Mouse (Mus musculus) gonadal fat pad, adult 2 months (tissue): ENCODE results near the gene Nup107. TPM values are rescaled to one million over a fixed set of nuclear protein-coding genes. Genes with fewer than 3 reads are reported as not detected.

Source experiments
- DNase-seq: peaks from one replicate; pipeline ENCODE4 v3.0.0-alpha.2; 2012; ENCODE audit warnings: low read depth
- polyA plus RNA-seq: library from polyadenylated mRNA; depleted of rRNA; stranded (reverse); fragments of >200 nt; gene quantifications from 2 replicates; pipeline ENCODE4 v1.2.3, GENCODE M21; 2012

Nup107 gene
- polyA plus RNA-seq, 1 experiment, result 7.7 TPM

DNA sequence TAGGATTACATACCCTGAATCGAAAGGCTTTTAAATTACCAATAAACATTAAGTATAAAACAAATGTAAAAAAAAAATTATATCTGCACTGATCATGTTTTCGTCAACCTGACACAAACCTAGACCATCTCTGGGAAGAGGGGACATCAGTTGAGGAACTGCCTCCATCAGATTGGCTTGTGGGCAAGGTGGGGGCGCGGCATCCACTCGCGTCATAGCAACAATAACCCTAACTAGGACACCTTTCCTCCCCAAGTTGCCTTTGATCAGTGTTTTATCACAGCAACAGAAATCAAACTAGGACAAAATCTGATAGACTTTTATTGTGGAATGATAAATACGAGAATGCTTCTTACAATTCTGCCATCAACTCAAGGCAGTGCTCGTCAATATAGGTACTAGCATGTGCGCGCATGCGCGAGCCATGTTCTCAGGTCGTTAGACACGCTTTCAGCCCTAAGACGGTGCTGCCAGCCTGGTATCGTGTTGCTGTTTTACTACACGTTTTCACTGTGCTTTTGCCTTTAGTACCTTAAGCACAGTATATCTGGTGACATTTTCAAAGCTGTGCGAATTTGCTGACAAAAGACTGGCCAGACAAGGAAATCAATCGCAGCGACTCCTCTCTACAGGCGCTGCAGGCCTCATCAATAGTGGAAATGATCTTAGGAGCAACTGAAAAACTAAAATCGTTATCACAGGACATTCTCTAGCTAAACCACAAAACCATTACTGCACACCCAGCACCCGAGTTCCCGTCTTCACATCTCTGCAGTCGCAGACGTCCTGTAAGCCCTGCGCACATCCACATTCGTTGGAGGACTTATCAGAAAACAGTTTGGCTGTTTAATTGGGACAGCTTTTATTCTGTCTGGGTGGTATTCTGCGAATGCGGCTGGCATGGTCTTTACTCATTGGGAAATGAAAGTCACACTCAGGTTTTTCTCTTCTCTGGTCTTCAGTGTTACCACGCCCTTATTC, 11.7 kb upstream of the Nup107 start:
- no peak for DNase-seq

DNA sequence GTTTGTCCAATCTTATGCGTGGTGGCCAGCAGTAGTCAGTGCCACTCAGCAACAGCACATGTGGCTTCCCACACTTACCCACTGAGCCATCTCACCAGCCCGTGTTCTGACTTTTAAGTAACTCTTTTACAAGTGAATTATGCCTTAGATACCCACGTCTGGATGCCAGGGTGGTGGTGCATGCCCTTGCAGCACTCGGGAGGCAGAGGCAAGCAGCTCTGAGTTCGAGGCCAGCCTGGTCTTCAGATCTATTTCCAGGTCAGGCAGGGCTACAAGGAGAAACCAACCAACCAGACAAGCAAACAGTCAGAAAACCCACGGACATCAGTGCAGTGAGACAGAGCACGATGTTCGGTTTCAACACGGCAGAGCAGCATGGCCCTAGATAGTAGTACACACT, 9.4 kb upstream of the Nup107 start:
- no peak for DNase-seq

DNA sequence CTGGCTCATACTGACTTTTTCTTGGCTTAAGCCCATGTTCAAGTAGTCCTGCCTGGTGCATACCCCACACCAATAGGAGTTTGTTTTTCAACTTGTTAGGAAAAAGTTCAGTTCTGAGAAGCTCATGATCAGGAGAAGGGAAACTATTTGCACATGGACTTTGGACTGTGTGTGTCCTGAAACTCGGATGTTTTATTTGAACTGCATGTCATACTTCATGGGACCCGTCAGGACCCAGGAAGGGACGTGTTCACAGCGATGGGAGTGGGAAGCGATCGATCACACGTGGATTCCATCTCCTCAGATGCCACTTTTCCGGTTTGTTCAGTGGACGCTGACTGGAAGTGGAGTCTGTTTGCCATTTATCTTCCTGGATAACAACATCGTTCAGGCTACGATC, 7.3 kb upstream of the Nup107 start:
- no peak for DNase-seq

DNA sequence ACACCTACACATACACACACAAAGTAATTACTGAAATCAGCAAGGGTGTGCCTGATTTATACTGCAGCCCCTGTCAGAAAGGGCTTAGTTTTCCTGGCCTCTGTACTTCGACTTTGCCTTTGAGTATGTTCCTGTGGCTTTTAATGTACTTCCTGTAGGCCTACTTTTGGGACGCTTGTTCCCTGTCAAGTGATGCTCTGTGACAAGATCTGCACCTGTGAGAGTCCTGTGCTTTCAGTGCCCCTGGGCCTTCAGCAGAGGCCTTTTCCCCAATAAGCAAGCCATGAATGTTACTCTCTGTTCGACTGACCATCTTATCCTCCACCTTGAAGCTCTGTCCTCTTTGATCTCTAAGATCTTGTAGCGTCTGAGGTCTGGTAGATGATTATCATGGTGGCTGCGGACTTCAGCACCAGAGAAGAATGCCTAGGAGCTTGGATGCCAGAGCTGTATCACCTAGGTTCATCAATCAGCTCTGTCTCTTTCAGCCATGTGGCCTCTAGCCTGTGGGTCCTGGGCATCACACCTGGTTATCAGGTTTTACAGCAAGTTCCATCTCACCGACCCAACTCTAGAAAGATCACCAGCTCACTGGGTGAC, 6.0 kb upstream of the Nup107 start:
- no peak for DNase-seq

DNA sequence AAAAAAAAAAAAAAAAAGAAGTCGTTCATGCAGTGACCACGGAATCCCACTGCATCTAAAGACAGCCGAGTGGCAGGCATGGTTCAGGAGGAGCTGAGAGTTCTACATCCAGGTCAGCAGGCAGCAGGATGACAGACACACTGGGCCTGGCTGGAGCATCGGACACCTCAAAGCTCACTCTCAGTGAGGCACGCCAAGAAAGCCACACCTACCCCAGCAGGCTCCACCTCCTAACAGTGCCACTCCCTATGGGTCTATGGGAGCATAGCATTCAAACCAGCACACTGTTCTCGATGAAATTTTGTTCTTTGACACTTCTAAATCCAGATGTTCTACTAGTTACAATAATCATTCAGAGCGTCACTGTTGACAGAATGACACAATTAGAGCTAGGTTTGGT, 5.2 kb upstream of the Nup107 start:
- no peak for DNase-seq

DNA sequence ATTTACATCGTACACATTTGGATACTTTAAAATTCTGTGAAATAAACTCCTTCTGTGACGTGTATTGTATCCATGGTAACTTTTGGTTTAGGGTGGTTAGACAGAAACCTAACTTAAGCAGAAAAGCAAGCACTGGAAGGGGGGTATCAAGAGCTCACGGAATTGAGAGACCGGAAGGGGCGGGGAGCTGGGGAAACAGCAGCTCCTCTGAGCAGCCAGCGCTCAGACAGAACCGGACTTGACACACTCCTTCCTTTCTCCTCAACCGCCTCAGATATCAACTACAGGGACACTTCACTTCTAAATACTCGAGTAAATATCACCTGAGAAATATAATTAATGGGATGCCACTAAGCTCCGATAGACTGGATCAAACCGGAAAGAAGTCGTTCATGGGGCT, 4.6 kb upstream of the Nup107 start:
- no peak for DNase-seq

DNA sequence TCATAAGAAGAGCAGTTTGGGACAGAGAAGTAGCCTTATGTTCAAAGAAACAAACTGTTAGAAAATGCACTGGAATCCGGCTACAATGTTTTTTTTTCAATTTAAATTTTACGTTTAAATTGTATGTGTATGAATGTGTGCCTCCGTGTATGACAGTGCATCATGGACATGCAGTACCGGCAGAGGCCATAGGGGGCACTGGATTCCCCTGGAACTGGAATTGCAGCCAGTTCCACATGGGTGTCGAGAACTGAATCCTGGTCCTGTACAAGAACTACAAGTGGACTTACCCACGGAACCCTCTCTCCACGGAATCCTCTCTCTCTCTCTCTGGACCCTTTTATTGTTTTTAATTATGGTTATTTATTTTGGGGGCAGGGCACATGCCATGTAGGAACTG, 3.7 kb upstream of the Nup107 start:
- no peak for DNase-seq

DNA sequence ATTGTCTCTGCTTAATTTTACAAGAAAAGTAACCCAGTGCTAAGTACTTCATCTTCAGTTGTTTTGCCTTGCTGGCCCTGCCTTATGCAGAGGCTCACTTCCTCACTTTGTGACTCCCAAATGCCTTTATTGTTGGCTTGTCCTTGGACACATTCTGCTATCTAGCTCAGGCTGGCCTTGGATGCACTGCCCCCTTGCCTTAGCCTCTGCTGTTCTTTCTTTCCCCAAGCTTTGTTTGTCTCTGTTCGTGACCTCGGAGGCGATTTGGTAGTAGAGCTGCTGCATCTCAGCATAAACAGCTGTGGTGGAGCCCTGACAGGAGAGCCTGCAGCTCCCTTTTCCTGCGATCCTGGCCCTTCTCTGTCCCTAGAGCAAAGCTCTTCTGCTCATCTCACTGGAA, 2.7 kb upstream of the Nup107 start:
- DNase-seq, result no peak

DNA sequence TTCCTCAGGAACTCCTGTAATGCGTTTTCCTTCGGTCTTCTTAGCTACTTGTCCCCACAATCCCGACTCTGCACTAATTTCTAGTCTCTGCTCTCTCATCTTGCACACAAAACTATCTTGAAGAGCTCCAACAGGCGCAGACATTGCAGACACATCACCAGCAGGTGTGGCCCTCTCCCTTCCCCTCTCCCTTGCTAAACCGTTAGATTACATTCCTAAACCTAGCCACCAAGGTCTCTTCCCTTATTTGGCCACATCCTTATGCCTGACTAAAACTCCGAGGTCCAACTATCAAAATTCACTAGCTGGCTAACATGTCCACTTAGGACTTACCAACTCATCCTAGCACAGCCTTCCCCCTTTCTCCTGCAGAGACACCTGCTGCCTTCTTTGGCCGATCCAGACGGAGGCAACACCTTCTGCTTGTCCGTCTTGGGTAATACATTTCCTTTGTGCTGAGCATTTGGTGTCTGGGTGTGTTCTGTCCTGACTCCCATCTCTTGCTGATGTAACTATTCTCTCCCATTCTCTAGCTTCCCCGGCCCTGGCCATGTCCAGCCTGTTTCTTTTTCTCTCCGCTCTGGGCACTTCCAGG, 1.0 kb upstream of the Nup107 start:
- DNase-seq, result no peak

DNA sequence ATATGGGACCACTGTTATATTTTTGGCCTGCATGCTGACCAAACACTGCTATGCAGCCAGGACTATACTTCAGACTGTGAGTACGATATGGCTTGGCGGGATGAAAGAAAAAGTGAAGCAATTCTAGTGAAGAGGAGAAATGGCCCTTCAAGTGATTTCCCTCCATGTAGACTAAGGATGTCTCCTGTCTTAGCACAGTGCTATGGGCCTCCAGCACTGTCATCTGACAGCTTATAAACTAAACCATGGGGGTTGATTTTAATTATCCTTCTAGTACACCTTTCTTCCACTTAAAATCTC, 1.4 kb downstream of the Nup107 start:
- DNase-seq, result no peak

DNA sequence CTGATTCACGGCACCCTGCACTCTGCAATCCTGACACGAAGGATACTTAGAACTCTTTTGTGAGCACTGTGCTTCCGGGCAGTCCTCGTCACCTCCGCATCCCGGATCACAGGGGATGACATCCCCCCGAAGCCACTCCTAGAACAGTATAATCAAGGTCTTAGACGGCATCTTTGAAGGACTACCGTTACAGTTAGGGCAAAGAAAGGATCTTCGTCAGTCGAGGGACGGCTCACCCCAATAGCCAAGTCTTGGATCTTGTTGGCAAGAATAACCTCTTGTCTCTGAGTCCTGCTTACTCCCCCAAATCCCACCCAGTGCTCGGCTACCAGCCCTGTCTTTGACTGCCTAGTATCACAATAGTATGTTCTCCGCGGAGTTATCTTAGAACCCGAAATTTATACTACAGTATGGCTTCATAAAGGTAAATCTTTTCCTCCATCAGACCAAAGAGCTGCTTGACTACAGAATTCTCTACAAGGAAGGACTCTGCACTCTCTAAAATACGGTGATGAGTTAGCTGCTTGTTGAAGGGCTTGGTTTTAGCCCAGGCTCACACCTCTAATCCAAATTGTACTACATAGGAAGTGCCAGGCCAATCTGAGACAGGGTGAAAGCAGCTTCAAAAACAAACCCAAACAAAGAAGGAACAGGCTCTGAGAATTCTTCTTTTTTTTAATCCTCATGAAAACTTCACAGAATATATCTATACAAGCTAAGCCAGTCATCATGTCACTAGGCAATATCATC, 1.9 kb downstream of the Nup107 start:
- DNase-seq, result no peak

DNA sequence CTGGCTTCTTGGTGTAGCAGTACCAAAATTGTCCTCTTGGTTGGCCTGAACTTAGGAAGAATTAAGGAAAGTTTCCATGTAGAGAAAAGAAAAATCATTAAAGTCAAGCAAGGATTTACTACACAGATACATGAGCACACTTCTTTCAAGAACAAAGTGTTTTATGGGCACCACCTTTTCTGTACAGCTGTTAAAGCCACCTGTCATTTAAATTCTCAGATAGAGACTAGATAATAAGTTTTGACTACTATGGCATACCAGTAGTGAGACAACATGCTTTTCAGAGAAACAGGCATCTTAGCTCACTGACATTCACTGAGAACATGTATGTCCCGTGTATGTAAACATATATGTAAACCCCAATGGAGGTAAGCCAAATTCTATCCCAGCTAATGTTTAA, 2.5 kb downstream of the Nup107 start:
- no peak for DNase-seq

DNA sequence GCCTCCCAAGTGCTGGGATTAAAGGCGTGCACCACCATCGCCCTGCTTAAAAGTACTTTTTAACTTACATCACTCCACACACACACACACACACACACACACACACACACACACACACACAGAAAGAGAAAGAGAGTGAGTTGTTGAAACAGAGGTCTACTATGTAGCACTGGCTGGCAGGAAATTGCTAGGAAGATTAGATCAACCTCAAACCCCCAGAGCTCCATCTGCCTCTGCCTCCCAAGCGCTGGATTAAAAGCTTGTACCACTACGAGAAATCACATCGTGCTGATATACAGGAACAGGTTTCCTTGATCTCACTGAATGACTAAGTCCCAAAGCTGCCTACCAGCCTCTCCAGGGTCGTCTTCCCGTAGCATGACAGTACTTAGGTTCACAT, 7.9 kb downstream of the Nup107 start:
- DNase-seq, result no peak

DNA sequence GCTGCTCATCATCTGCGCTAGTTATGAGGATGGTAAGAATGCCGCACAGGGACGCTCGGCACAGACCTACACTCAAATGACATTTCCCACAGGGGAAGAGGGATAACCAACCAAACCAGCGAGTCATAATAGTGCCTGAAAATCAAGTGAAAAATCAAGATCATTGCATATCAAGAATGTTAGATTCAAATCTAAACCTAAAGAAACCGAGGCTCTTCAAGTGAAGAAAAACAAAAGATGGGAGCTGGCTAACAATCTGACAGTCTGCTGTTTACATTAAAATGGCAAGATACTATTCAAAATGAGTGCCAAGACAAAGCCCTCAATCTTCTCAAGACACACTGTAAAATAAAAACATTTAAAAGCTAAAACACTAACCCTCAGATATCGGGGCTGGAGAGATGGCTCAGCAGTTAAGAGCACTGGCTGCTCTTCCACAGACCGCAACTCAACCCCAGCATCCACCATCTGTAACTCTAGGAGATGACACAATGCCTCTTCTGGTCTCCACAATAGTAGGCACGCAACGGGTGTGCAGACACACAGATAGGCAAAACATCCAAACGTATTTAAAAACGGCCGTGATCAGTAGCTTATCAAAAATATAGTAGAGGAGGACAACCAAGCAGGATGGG, 8.6 kb downstream of the Nup107 start:
- DNase-seq, result no peak

DNA sequence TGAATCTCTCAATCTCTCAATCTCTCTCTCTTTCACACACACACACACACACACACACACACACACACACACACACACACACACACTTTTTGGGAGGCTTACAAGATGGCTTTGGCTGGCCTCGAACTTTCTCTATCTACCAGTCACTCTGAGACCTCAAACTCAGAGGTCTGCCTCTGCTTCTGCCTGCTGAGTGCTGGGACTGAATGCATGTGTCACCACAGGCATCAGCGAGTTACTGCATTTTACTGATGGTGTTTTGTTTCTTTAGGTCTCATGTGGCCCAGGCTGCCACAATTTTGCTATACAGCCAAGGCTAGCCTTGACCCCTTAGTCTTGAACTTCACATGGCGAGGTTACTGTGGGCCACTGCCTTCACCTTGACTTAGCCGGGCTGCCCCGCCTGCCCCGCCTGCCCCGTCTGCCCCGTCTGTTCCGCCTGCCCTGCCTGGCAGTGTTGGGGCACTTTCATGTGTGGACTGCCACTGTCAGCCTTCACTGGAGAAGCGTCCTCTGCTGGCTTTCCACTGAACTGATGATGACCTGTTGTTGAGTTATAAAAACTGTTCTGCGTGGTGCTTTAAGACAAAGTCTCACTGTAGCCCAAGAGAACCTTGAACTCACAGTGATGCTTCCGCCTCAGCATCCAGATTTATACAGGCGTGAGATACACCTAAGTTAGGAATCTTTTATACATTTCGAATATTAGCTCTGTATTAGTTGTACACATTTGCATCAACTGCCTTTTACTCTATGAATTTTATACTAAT, 9.8 kb downstream of the Nup107 start:
- no peak for DNase-seq

DNA sequence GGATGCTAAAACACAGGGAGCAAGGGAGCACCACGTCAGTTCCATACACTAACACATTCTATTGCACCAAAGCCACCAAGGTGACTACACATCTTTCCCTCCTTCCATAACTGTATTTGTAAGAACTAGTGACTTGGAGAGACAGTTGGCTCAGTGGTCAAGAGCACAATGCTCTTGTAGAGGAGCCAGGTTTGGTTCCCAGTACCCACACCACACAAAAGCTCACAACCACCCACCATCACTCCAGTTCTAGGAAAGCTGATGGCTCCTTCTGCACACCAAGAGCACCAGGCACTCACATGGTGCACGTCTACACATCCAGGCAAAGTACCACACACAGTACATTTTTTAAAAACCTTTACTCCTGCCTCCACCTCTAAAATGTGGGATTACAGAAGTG, 10.4 kb downstream of the Nup107 start:
- DNase-seq, result no peak

DNA sequence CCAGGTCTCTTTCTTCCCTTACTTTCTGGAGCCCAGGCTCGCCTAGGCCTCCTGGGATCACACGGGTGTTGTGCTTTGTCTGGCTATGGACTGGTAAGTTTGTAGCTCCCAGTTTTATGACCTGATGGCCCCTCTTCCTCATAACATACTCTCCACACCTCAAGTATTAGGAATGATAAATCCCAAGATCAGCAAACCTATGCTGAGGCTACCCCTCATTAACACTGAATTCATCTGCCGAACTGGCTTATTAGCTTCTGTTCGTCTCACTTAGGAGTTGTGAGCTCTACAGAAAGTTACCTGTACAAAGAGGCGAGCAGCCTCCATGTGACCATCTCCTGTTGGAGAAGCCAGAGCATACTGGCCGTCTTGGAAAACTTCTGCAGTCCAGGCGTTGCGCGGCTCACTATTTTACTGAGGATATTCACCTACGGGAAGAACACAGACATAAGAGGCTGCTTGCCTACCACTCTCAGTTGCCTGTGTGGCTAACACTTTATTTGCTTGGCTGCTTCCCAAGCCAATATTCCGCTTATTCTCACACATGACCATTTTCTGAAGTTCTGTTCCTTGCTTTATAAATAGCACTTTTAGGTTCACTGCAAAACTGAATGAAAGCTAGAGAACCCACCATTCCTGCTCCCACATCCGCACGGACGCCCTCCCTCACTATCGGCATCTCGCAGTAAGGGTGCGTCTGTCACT, 11.3 kb downstream of the Nup107 start:
- DNase-seq, result no peak

DNA sequence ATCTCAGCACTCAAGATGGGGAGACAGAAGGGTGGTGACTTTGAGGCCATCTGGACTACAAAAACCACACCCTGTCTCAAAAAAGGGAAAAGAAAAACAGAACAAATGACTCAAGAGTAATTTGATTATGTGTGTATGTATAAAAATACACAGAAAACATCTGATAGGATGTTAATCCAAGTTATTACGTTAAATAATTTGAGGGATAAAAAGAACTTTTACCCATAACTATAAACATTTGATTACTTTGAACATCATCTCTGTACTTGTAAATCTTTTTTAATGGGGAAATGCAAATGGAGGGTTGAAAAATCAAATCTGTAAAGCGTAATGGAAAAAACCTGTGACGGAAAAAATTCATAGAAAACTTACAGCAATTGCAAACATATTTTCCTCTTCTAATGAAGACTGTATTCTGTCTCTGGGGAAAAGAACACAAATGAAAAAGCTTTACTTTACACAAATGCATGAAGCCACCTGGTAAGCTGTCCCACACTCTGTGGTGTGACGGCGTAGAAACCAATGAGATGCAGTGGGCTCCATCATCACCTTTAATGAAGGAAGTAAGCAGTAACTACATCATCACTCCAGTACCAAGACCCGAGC, 12.1 kb downstream of the Nup107 start:
- no peak for DNase-seq

DNA sequence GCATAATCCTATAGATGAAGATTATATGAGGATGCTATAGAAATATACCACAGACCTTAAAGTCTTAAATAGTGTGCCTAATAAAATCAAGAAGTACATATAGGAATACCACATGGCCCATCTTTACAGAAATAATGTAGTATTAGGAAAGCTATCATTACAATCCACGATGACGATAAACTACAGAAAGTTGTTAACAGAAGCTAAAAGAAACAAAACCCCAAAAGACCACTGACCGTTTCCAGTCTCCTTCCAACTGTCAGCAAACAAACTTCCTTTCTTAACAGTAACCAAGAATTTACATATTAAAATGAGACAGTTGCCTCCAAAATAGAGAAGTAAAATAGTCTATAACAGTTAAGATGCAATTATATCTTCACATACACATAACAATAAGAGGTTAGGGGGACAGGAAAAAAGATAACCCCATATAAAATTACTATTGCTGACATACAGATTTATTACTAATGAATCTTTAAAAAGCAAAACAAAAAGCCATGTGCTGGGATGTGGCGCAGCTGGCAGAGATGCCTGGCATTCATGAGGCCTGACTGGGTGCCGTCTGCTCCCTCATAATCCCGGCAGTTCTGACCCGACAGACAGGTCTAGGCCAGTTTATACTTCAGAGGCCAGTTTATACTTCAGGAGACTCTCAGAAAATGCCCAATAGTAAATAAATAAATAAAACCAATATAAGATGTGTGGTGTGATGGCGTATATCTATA, 12.8 kb downstream of the Nup107 start:
- no peak for DNase-seq

DNA sequence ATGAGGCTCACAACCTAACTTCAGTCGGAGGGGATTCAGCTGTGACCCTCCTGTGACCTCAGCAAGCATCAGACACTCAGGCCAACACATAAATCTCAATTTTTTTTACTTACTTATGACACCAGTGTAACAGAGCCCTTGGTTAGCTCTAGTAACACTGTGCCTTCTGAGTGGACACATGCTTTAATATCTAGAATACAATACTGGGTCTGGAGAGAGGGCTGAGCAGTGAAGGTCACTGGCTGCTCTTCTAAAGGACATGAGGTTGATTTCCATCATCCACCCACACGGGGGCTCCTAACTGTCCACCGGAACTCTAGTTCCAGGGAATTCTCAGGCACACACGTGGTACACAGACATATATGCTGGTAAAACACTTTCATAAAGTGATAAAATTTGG, 13.6 kb downstream of the Nup107 start:
- no peak for DNase-seq
